In genomic region chr5:117250796-117251195, GRCm38 (mm10) we compare ENCODE assay signal across 27 mouse cellular contexts. TPM values are rescaled to one million over a fixed set of nuclear protein-coding genes. Genes with fewer than 3 reads are reported as not detected.
A peak's percentile ranks its signal among the peaks of the same experiment; 100 is the strongest.
DNase-seq lines count a peak whose midpoint lies in the region; ATAC-seq lines count a peak whose summit lies in the region.
"Had no signal": no experiment of that assay in that cellular context is flagged by ENCODE, and none has a peak within 500 bp of the region (broad histone marks: within the 10 kb centered on the region; RNA-seq: fewer than 3 reads in every experiment).

No protein-coding gene starts in this region.

- H3K36me3 ChIP-seq in embryonic facial prominence, embryonic 14.5 days (ENCODE audit: control insufficient read depth, insufficient read depth, low read length) = 0 out of 2 replicates have a peak, but pooled peaks cover 8% of the 10 kb centered on the region
- H3K36me3 ChIP-seq in embryonic facial prominence, embryonic 10.5 days (replicated peaks) = no peaks in the 10 kb centered on the region

- H3K27me3 ChIP-seq in embryonic facial prominence, embryonic 14.5 days (replicated peaks; ENCODE audit: control insufficient read depth, insufficient read depth, low read length) = no peaks in the 10 kb centered on the region
- no peaks in the 10 kb centered on the region for H3K27me3 ChIP-seq in embryonic facial prominence, embryonic 10.5 days (replicated peaks; ENCODE audit: low read depth, poor library complexity, severe bottlenecking)
- H3K27me3 ChIP-seq: embryonic facial prominence, embryonic 15.5 days; forebrain, embryonic 12.5 days; heart, embryonic 13.5 days; hindbrain, embryonic 15.5 days; Patski had no signal

- no peak overlapping the region for H3K27ac ChIP-seq in embryonic facial prominence, embryonic 14.5 days (replicated peaks; ENCODE audit: low read depth, low read length)
- H3K27ac ChIP-seq in embryonic facial prominence, embryonic 10.5 days (replicated peaks) = no peak overlapping the region
- H3K27ac ChIP-seq: embryonic facial prominence, embryonic 15.5 days; forebrain, embryonic 12.5 days; gastrocnemius, adult 2 months; heart, adult 2 months; heart, embryonic 13.5 days; hindbrain, embryonic 15.5 days; liver, embryonic 14.5 days; macrophage had no signal

- H3K4me2 ChIP-seq in embryonic facial prominence, embryonic 14.5 days (ENCODE audit: low read depth, low read length) = no peak overlapping the region
- H3K4me2 ChIP-seq: embryonic facial prominence, embryonic 15.5 days; forebrain, embryonic 12.5 days; heart, embryonic 13.5 days; hindbrain, embryonic 15.5 days had no signal

- H3K9me3 ChIP-seq in embryonic facial prominence, embryonic 14.5 days (ENCODE audit: control insufficient read depth, low read length) = no peaks in the 10 kb centered on the region
- H3K9me3 ChIP-seq in embryonic facial prominence, embryonic 10.5 days = no peaks in the 10 kb centered on the region
- H3K9me3 ChIP-seq: embryonic facial prominence, embryonic 15.5 days; forebrain, embryonic 12.5 days; heart, embryonic 13.5 days; hindbrain, embryonic 15.5 days had no signal

- H3K4me3 ChIP-seq in embryonic facial prominence, embryonic 14.5 days (ENCODE audit: low read depth, low read length) = no peak overlapping the region
- H3K4me3 ChIP-seq in embryonic facial prominence, embryonic 10.5 days = no peak overlapping the region
- H3K4me3 ChIP-seq: embryonic facial prominence, embryonic 15.5 days; forebrain, embryonic 12.5 days; gastrocnemius, adult 2 months; heart, adult 2 months; heart, embryonic 13.5 days; hindbrain, embryonic 15.5 days had no signal

- 58% methylated on average over 21 of the region's 24 CpGs for WGBS in embryonic facial prominence, embryonic 14.5 days
- WGBS in embryonic facial prominence, embryonic 10.5 days = 78% methylated on average over 24 of the region's 24 CpGs

- ATAC-seq in embryonic facial prominence, embryonic 14.5 days (ENCODE audit: low read depth) = no peak
- ATAC-seq: midbrain, embryonic 16.5 days; Patski had no signal

- no peak for DNase-seq in embryonic facial prominence, embryonic 14.5 days (ENCODE audit: low spot score)
- no peak for DNase-seq in embryonic facial prominence, embryonic 10.5 days (ENCODE audit: low spot score)
- peak; percentile 53 to 58 for DNase-seq in left cerebral cortex, postnatal 14 days (ENCODE audit: low spot score in 2 of 2)
- no peak for DNase-seq in left cerebral cortex, adult 8-10 months (ENCODE audit: low spot score in 2 of 2)
- DNase-seq in right cerebral cortex, postnatal 10 days (ENCODE audit: low spot score in 2 of 2) = peak; percentile 60 to 71
- DNase-seq in right cerebral cortex, postnatal 4 days = no peak
- DNase-seq in embryo, embryonic 11 days = no peak
- DNase-seq in gastrocnemius, postnatal 25 days = no peak
- DNase-seq: adrenal gland, postnatal 10 days; cerebellum, postnatal 36 days; gastrocnemius, adult 2 months; heart, adult 2 months; heart, postnatal 10 days; kidney, adult 18-20 months; kidney, postnatal 4 days; liver; lung, adult 2 months; lung, postnatal 10 days; thymus, postnatal 14 days had no signal

- intact Hi-C loops in left cerebral cortex, postnatal 14 days (cut with DNase I) = no loop called here

- no peaks in the 10 kb centered on the region for H3K4me1 ChIP-seq in embryonic facial prominence, embryonic 14.5 days (ENCODE audit: control insufficient read depth, insufficient read depth, low read length)
- H3K4me1 ChIP-seq in embryonic facial prominence, embryonic 10.5 days = peaks cover 14% of the 10 kb centered on the region
- H3K4me1 ChIP-seq: embryonic facial prominence, embryonic 15.5 days had no signal

- H3K9ac ChIP-seq in embryonic facial prominence, embryonic 14.5 days (ENCODE audit: low read depth, low read length) = 0 out of 2 replicates have a peak overlapping the region, but pooled peaks have one; percentile 14
- H3K9ac ChIP-seq: embryonic facial prominence, embryonic 15.5 days; forebrain, embryonic 12.5 days; heart, embryonic 13.5 days; hindbrain, embryonic 15.5 days; liver, embryonic 14.5 days had no signal

RNA-seq across cellular contexts. Expression of gene Pebp1, which starts 36.6 kb away (rescaled TPM):
- 617 and 666 TPM in 2 replicates for polyA plus RNA-seq in embryonic facial prominence, embryonic 14.5 days (2014; fragmentation: Nextera tagmentation; extraction: Ambion mirVana)
- 895 and 919 TPM in 2 replicates for polyA plus RNA-seq in embryonic facial prominence, embryonic 10.5 days (2016; fragmentation: Nextera tagmentation; extraction: Ambion mirVana)
- total RNA-seq in left cerebral cortex, postnatal 14 days (2021) = 100 to 1,000 TPM; 801 to 831 TPM
- total RNA-seq in left cerebral cortex, adult 8-10 months (2022) = 100 to 1,000 TPM; 654 to 708 (median 665) TPM
- 100 to 1,000 TPM; 289 to 323 TPM for total RNA-seq in gastrocnemius, postnatal 25 days (2021)

Comparison
In these comparisons a context has a peak if more than half of its experiments do, and no peak if none do; other contexts are left out.
1. DNase-seq: peak in left cerebral cortex, postnatal 14 days (2 of 2) and right cerebral cortex, postnatal 10 days (2 of 2); none in embryonic facial prominence, embryonic 14.5 days (single experiment), embryonic facial prominence, embryonic 10.5 days (single experiment), left cerebral cortex, adult 8-10 months (0 of 2), right cerebral cortex, postnatal 4 days (single experiment), embryo, embryonic 11 days (single experiment) and gastrocnemius, postnatal 25 days (single experiment).